Mouse (Mus musculus) heart, postnatal 0 days (tissue): ENCODE results near the gene Fabp6.

Experiments
- CTCF ChIP-seq: IDR thresholded peaks from 2 replicates; pipeline ENCODE4 v1.5.1; 2016; ENCODE audit warnings: antibody characterized with exemption, control low read depth, low read depth
- EP300 ChIP-seq: IDR thresholded peaks from 2 replicates; pipeline ENCODE4 v1.6.1; 2016; ENCODE audit warnings: antibody characterized with exemption, low read depth

DNA sequence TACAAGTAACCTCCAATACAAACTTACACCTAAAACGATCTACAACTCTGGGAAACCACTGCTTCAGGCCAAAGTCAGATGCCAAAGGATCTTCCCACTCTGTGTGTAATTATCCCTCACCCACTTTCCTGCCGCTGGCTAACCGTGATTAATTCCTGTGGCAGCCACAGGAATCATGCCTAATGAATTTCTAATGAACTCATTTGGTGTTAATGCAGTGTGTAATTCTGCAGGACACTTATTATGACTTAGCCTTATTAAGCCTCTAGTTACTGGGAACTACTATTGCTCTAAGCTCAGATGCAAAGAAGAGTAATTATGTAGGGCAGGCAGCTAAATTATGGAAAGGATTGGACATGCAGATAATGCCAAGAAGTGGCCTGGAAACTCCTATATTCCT, 7.1 kb upstream of the Fabp6 start:
- TF ChIP-seq CTCF: no peak
- TF ChIP-seq EP300: no peak
